Mouse (Mus musculus) naive thymus-derived CD4-positive, alpha-beta T cell, adult 2 months (primary cell): ENCODE measurements at regions not wholly inside any gene's neighbourhood (a gene's known extent, or its start where the extent isn't known, plus 50 kb on each side); places are given as distances from the start of the nearest gene placed in this dataset.

ENCODE experiments used
- DNase-seq: peaks from one replicate; pipeline ENCODE4 v3.0.0-alpha.2; 2011; ENCODE audit warnings: low read depth

DNA sequence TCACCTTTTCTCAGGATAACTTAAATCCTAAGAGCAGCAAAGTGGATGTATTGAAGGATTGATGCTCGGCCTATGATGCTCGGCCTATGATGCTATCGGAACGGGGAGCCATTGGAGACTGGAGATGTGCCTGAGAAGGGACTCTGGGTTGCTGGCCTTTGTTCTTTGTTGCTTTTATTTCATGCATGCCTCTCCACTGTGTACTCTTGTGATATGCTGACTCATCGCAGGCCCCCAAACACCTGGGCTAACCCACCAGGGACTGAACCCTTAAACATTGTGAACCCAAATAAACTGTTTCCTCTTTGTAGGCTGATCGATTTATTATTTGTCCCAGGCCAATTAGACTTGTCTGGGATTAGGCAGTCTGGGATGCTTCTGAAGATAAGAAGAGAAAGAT, 61.9 kb downstream of the Pdcl3 start:
- DNase-seq, result no peak

DNA sequence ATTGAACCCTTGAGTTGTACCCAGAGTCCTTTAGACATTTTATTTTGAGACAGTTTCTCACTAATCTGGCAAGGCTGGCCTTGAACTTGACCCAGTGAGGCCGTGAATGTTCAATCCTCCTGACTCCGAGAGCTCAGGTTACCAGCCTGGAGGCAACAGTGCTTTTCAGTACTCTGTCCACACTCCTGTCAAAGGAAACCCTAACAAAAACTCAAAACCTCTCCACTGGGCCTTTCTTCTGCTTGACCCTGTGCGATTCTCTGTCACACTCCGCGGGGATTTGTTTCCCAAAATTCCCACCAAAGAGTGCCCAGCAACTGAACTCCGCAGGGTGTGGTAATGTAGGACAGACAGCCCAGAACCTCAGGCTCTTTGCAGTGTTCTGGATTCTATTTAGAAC, 71.9 kb downstream of the Pdcl3 start:
- DNase-seq, result no peak

DNA sequence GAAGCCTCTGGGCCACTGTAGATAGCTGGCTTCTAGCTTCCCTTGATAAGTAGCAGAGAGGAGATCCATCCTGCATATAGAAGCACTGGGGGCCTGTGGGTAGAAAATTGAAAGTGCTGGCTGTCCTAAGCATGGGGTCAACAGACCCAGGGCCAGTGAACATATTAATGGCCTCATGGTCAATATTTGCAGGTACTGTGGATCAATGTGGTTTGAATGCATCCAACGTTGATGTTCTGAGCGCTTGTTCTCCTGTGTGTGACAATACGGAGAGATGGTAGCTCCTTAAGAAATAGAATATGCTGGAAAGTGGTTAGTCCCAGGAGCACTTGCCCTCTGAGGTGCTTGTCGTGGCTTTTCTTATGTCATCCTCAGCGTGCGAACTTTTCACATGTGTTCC, 77.1 kb downstream of the Pdcl3 start:
- no peak for DNase-seq

DNA sequence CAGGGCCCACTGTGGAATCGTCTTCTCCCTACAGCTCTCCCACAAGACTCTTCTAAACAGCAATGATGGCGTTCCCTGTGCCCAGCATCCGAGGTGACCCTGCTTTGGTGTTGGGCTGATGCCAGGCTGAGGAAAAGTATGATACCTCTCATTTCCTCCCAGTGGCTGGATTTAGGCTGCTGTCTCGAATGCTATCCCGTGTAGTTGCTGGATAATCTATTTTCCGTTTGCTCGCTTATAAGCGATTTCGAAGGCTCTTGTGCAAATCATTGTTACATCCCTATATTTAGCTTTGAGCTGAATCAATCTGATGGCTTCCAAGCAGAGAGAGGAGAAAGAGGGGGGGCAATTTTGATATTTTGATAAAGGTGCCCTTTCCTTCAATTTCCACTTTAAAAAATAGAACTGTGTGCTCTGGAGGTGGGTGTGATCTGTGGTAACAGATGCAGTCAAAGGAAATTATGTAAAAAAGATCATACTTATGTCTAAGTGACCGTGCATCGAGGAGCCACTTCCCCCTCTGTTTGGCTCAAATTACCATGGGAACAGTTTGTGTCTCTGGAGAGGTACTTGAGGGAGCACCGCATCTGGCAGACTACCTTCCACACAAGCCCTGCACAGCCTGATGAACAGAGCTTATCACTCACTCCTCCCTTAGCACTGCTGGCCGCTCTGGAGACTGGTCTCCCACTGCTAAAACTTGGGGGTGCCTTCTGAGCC, 78.4 kb downstream of the Pdcl3 start:
- DNase-seq, result no peak

DNA sequence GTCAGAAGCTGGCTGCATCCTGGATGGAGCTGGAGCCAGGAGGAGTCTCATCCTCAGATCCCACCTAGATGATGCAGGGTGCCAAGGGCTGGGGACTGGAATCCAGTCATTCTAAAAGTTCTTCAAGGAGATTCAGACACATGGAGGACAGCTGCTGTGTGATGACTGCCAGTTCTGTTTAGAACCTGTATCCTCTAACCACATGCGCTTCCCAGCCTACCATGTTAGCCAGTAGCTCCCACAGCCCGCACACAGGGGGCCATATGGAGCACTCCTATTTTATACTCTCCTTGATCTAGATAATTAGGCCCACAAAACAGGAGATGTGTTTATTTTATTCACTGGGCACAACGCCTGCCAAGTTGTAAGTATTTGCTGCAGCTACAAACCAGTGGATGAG, 79.4 kb downstream of the Pdcl3 start:
- DNase-seq, result no peak

DNA sequence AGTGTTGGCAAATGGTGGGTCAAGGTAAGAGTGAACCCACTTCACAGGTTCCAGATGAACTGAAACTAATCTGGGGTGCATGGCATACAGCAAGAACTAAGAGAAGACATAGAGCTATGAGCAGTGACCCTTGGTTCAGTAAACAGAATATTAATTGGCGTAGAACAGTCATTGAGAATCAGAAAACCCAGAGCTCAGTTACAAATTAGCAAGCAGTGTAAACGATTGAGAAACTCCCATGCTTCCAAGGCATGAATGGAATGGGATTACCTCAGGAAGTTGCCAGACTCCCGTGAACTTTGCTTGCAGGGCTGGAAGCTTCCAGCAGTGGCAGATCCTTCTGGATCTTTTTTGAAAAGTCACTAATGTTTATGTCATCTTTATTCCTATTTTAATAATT, 82.5 kb downstream of the Pdcl3 start:
- DNase-seq, result no peak

DNA sequence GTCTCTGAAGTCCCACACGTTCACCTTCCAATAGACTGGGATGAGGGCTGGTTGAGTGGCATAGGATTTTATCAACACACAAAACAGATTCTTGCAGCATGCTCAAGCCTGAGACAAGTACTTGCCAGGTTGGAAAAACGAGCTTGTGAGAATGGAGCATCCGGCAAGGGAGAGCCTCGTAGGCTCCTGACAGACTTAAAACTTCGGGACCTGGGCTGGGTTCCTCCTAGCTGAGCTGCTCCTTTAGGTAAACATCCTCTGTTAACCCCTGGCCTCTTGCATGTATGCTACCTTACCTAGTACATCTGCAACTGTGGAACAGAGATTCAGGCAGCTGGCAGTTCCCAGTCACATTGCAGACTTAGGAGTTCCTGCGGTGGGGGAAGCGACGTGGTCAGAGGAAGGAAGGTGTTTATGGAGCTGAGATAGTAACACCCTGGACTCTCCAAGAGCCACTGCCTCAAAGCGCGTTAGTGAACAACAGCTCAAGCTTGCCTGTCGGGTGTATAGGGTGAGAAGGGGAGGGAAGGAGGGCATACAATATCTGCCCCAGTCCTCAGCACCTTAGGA, 83.8 kb downstream of the Pdcl3 start:
- peak; percentile 24 for DNase-seq

DNA sequence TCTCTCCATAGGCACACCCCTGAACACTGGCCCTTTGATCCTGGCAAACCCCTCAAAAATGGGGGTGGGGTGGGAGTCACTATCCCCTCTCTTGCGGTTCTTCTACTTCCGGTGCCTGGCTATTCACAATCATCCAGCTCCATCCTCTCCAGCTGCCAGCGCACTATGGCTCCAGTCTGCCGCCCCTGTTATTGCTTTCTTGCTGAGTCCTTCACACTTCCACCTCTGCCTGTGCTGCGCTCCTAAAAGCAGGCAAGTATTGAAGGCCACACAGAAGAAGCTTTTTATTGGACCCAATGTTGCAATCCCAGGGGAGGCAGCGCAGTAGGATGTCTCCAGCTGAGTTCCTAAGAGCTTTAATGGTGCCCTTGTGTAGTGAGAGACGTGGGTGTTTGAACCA, 84.3 kb downstream of the Pdcl3 start:
- DNase-seq, result no peak

DNA sequence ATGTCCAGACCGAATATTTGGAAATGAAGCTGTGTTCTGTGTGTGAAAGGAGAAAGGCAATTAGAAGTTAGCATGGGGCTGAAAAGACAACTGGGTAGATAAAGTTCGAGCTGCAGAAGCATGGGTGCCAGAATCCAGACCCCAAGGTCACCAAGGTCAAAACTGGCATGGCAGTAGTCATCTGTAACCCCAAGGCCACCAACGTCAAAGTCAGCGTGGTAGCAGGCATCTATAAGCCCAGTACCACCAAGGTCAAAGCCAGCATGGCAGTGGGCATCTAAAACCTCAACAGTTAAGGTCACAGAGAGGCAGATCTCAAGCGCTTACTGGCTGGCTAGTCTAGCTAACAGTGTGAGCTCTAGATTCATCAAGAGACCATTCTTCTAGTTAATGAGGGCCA, 90.6 kb downstream of the Pdcl3 start:
- DNase-seq, result no peak

DNA sequence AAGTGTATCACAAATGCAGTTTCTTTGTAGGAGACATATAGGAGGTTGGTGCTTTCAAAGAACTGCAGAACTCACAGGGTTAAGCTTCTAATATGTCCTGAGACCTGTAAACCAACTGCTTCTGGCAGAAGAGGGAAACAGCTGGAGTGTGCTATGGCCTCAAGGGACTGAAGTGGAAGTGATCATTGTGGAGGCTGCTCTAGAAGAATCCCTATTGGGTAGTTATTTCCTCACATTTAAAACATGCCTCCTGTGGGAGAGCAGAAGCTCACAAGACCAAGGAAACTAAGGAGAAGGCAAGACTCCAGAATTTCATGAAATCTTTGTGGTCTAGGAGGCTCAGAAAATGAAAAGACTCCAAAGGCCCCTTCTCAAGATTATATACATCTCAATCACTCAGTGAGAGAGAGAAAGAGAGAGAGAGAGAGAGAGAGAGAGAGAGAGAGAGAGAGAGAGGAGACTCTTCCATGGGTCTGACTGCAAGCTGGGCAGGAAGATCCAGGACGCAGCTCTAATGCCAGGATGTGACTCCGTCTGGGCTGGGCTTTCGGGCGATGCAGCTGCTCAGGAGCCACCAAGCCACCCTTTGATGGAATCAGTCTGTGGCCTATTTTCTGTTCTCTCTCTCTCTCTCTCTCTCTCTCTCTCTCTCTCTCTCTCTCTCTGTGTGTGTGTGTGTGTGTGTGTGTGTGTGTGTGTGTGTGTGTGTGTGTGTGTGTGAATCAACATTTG, 93.3 kb downstream of the Pdcl3 start:
- DNase-seq, result no peak

DNA sequence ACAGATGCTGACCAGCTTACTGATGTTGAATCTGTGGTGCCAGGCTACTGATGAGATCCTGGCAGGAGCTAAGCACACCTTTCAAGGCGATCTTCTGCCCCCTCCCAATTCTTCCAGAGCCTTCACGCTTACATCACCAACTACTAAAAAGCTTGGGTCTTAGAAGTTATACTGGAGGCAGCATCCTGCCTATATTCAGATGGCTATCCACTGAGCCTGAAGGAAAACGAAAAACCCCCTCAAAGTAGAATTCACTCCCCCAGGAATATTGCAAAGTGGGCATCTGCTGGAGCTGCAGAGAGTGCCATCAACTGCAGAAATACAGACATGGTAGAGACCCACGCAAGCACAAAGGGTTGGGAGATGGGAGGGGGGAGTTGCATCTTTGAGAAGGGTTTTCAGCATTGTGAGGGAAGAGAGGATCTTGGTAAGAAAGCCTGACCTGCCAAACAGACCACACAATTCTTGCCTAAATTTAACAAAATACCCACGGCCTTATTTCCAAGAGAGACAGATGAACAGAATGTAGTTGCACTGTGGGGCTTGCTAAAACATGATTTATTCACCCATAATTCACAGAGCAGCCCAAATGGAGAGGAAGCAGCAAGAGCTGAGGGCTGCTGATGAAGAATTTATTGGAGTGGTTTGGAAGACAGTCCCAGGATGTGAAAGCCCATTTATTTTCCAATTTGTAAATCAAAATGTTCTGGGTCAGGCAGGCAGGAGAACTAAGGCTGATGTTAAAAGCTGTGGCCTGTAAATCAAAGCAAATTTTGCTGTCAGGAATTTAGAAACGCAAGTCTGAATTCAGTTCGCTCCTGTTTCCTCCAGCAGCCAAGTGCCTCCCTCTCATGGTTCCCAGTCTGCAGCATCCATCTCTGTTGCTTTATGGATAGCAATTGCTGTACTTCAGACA, 98.8 kb downstream of the Pdcl3 start:
- no peak for DNase-seq

DNA sequence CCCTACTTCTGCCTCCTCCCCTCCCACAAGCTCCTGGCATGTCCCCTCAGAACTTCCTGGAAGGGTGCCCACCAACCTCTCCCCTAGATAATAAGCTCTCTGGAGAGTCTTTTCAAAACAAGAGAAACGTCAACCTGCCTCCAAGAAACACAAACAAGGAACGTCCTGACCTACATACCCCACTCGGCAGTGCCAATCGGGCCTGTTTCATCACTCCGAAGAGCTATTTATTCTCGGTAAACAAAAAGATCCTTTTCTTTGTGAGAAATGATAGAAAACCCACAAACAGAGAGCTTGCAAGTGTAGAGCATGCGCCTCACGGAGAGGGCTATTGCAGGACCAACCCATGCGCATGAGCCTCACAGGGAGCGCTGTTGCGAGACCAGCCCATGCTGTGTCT, 100.9 kb downstream of the Pdcl3 start:
- no peak for DNase-seq

DNA sequence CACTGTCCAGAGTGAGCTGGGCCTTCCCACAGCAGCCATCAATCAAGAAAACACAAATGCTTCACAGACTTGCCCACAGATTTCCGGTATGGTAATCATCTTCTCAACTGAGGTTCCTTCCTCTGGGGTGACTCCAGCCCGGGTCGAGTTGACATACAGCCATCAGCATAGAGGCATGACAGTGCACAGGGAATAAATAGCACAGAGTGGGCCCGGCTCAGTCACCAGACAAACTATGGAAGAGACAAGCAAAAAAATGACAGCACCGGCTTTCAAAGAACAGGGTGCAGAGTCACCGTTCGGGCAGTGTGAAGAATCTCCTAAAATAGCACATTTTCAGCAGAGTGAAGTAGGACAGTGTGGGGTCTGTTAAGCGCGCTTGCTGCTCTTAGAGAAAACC, 103.7 kb upstream of the Npas2 start:
- DNase-seq, result peak; percentile 62

DNA sequence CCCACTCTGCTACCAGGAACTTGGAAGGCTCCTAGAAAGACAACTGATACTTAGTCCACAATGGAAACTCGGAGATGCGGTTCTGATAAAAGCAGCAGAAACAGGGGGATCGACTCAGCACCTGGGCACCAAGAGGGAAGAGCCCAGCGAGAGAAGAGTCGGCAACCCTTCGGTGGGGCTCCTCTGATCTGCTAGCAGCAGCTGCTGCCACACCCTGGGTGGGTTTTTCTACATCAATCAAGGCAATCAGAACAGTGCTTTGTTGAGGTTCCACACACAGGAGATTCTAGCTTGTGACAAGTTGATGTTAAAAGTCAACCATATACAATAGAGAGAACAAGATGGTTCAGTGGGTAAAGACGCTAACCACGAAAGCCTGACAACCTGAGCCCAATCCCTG, 102.4 kb upstream of the Npas2 start:
- DNase-seq, result peak; percentile 76

DNA sequence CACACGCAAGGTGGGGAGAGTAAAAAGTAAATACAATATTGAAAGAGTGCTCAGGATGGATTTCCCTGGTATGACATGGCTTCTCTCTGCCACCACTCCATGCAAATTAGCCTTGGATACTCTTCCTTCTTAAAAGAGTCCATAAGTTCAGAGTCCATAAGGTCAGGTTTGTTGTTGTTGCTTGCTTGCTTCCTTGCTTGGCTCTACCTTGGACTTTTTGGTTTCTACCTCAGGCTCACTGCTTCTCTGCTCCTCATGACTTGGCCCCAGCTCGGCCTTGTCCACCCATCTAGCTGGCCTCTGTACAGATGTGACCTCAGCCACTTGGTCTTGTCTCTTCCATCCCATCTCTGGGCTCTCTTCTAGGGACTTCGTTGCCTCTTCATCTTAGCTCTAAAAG, 101.9 kb upstream of the Npas2 start:
- DNase-seq, result no peak

DNA sequence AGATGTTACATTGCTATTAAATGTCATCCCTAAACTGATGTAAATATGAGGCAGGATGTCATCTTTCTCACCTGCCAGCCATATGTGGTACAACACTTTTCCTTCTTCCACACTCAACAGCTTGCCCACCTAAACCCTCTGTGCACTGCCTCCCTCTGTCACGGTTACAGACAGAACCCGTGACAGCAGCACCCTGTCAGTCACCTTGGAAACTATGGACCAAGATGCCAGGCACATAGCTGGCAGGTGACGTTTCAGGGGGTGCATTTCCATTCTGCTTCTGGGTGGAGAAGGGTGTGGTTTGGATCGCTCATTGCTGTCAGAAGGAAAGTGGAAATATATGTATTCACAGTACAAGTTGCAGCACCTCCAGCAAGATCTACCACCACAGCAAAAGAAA, 100.2 kb upstream of the Npas2 start:
- peak; percentile 21 for DNase-seq

DNA sequence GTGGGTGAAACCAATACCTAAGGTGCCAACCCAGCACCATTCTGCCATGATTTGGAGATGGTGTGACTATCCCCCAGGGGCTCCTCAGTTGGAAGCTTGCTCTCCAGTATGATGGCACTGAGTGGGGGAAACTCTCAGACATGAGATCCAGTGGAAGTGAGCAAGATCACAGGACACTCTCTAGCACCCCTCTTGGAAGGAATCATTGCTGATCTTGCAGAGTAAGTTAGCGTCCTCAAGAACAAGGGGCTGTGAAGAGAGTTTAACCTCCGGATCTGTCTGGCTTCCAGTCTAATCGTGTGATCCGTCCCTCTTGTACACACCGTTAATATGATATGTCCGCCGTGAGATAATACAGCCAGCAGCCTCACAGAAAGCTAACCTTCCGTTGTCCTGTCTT, 99.5 kb upstream of the Npas2 start:
- DNase-seq, result no peak

DNA sequence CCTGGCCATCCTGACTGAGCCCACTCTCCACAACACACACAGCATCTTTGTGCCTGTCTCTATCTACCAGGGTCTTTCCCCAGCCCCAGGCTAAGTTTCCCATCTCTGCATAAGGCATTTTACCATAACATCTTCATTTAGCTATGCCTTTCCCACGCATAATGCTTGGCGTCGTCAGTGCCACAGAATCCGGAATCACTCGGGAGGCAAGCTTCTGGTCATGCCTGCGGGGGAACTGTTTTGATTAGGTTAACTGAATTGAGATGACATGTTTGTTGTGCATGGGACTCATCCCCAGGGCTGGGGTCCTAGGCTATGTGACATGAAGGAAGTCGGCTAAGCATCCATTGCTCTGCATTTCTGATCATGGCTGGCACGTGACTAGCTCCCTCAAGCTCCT, 97.6 kb upstream of the Npas2 start:
- no peak for DNase-seq

DNA sequence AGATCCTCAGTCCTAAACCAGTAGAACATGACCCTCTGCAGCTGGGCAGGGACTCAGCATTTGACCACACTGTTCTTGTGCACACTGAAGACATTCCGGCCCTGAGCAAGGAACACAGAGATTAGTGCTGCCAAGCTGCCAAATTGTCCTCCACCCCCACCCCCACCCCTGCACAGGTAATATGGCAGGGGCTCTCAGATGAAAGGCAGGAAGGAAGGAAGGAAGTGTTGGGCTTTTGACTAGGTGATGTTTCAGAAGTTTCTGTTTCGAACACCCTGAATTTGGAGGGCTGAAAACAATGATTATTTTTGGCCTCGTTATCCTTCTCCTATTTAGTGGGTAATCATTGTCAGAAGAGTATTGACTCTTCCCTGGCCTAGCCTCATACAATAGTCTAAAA, 96.8 kb upstream of the Npas2 start:
- DNase-seq, result peak; percentile 60

DNA sequence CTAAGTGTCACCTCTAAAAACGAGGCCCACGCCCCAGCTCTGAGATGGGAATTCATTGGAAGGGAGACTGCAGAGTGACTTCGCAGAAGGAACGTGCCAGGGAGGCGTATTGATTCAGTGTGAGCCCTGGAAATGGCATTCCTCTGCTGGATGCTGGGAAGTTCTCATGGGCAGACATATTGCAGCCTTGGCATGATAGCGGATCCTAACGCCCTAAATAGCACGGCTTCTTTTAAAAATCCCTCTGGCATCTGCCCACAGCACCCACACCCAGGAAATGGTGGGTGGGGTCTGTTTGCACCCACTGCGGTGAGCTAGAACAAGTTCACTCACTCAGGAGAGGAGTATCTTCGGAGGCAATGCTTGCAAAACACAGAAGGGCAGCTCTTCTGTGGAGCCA, 96.0 kb upstream of the Npas2 start:
- DNase-seq, result peak; percentile 59

DNA sequence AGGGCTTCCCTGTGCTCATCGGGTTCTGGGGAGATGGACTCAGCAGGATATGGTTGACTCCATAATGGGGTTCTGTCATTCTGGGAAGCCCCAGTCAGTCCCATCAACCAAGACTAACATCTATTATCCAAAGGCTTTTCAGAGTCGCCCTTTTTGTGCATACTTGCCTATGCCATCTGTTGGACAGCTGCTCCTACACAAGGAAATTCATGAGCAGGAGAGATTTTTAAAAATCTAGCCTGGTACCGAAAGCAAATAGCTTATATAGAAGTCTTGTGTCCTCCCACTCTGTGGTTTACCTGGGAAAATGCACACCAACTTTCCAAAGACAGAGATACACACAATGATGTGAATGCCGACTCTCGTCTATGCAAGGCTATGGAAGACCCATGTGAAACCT, 95.4 kb upstream of the Npas2 start:
- peak; percentile 13 for DNase-seq

DNA sequence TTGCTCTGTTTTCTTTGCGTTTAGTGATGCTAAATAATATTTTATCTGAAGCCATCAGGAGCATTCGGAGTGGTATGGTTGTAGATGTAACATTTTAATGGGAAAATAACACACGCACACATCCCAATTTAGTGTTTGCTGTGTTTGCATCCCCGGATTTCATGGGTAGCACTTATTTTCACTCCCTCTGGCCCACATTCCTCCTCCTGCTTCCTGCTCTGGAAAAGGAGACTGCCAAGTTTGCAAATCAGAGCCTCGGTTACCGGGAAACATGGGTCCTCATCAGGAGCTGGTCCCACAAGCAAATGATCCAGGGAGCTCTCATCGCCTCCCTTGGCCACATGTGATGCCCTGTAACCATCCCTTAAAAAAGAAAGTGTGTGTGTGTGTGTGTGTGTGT, 94.3 kb upstream of the Npas2 start:
- DNase-seq, result no peak

DNA sequence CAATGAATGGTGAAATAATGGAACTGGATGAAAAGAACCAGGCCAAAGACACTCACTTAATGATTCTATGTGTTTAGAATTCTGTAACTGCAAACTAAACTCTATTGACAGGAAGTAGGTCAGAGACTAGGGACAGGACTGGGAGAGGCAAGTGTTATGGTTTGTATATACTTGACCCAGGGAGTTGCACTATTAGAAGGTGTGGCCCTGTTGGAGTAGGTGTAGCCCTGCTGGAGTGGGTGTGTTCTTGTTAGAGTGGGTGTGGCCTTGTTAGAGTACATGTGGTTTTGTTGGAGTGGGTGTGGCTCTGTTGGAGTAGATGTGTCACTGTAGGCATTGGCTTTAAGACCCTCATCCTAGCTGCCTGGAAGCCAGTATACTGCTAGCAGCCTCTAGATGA, 93.0 kb upstream of the Npas2 start:
- peak; percentile 21 for DNase-seq
